Mouse (Mus musculus): ENCODE results near the gene D430041D05Rik. TPM values are rescaled to one million over a fixed set of nuclear protein-coding genes. Genes with fewer than 3 reads are reported as not detected.

The D430041D05Rik gene
- polyA plus RNA-seq, 1 experiment from 2014 or later, result 1.7 TPM

DNA sequence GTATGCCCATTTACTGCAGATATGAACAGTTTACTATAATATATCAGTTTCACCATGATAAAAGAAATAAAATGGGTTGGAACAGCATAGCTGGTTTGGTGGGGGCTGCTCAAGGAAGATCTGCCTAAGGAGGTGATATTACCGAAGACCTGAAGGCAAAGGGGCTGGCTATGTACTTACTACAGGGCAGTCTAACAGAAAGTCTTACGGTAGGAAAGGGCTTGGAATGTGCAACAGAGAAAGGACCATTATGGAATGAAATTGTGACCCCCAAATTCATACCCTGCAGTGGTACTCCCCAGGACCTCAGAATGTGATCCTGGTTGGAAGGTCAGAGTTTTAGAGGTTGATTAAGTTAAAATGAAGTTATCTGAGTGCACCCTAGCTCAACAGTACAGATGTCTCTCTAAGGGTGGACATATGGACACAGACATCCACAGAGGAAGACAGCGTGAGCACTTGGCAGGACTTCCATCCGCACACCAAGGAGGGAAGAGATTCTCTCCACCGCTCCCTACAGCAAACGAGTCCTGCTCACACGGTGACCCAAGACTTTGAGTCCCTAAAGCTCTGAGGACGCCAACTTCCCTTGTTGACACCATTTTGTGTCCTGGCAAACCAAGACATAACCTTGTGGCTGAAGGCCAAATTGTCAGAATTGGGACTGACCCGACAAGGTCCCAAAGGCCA lies 235.2 kb downstream of the D430041D05Rik start:
- no peaks in the 10 kb centered on the region for H3K36me3 ChIP-seq
- DNase-seq (ENCODE audit: low spot score), result no peak
- H3K27me3 ChIP-seq (ENCODE audit: insufficient read depth, poor library complexity, severe bottlenecking), result no peaks in the 10 kb centered on the region
- no peak overlapping the region for H3K4me3 ChIP-seq
- H3K9me3 ChIP-seq, result no peaks in the 10 kb centered on the region
- H3K4me1 ChIP-seq (replicated peaks), result peaks cover 9% of the 10 kb centered on the region
- 90% methylated on average over 9 of the region's 9 CpGs for WGBS
- no peak overlapping the region for H3K27ac ChIP-seq

GRCm38 (mm10) chr2:104173431-104173830 lies 237.4 kb downstream of the D430041D05Rik start:
- 94% methylated on average over 3 of the region's 3 CpGs for WGBS
- Histone ChIP-seq H3K4me1 (replicated peaks) (peaks cover 14% of the 10 kb centered on the region), H3K36me3 (no peaks in the 10 kb centered on the region)

DNA sequence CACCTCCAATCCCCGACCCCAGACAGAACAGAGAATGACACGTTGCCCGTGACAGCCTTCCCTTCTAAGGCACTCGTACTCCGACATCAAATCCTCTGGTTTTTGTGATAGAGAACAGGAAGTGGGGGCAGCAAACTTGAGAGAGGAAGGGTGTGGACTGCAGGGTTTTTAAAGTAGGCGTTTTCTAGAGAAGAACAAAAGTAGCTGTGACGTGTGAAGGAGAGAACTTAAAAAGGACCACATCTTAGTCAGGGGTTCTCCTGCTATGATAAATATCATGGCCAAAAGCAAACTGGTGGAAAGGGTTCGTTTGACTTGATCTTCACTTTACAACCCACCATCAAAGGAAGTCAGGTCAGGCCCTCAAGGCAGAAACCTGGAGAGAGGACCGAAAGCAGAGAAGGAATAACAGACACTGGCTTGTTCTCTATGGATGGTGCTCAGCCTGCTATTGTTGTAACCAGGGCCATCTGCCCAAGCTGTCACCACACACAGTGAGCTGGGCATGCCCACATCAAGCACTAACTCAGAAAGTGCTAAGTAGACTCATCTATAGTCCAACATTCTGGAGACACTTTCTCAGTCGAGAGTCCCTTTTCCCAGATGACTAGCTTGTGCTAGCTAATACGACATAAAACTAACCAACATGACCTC lies 238.0 kb downstream of the D430041D05Rik start:
- Histone ChIP-seq H3K9me3 (no peaks in the 10 kb centered on the region), H3K27ac (no peak overlapping the region), H3K27me3 (ENCODE audit: insufficient read depth, poor library complexity, severe bottlenecking) (no peaks in the 10 kb centered on the region; the same call in 1 of the 2 replicates), H3K4me3 (no peak overlapping the region), H3K4me1 (replicated peaks) (peaks cover 20% of the 10 kb centered on the region), H3K36me3 (no peaks in the 10 kb centered on the region)
- DNase-seq (ENCODE audit: low spot score), result no peak
- WGBS, result 71% methylated on average over 11 of the region's 11 CpGs

More at GRCm38 (mm10) chr2:104173431-104173830, 237.4 kb downstream of the D430041D05Rik start:
- no peak overlapping the region for H3K4me3 ChIP-seq
- H3K27ac ChIP-seq, result no peak overlapping the region
- no peaks in the 10 kb centered on the region for H3K27me3 ChIP-seq (ENCODE audit: insufficient read depth, poor library complexity, severe bottlenecking)
- no peaks in the 10 kb centered on the region for H3K9me3 ChIP-seq
- DNase-seq (ENCODE audit: low spot score), result no peak

GRCm38 (mm10) chr2:104168186-104168896 lies 242.5 kb downstream of the D430041D05Rik start:
- H3K9me3 ChIP-seq, result no peaks in the 10 kb centered on the region
- peaks cover 18% of the 10 kb centered on the region for H3K4me1 ChIP-seq (replicated peaks)
- WGBS, result 61% methylated on average over 17 of the region's 17 CpGs
- no peaks in the 10 kb centered on the region; the same call in 1 of the 2 replicates for H3K27me3 ChIP-seq (ENCODE audit: insufficient read depth, poor library complexity, severe bottlenecking)
- no peaks in the 10 kb centered on the region for H3K36me3 ChIP-seq
- no peak for DNase-seq (ENCODE audit: low spot score)
- peak overlapping the region; percentile 12; the same call in 1 of the 2 replicates for H3K4me3 ChIP-seq
- H3K27ac ChIP-seq, result peak overlapping the region; percentile 64

GRCm38 (mm10) chr2:104167765-104168164 lies 243.0 kb downstream of the D430041D05Rik start:
- H3K27me3 ChIP-seq (ENCODE audit: insufficient read depth, poor library complexity, severe bottlenecking), result no peaks in the 10 kb centered on the region; the same call in 1 of the 2 replicates
- 93% methylated on average over 23 of the region's 23 CpGs for WGBS
- H3K9me3 ChIP-seq, result no peaks in the 10 kb centered on the region
- no peak overlapping the region for H3K4me3 ChIP-seq
- DNase-seq (ENCODE audit: low spot score), result no peak
- H3K4me1 ChIP-seq (replicated peaks), result peaks cover 16% of the 10 kb centered on the region
- H3K36me3 ChIP-seq, result no peaks in the 10 kb centered on the region
- peak overlapping the region; percentile 64 for H3K27ac ChIP-seq

DNA sequence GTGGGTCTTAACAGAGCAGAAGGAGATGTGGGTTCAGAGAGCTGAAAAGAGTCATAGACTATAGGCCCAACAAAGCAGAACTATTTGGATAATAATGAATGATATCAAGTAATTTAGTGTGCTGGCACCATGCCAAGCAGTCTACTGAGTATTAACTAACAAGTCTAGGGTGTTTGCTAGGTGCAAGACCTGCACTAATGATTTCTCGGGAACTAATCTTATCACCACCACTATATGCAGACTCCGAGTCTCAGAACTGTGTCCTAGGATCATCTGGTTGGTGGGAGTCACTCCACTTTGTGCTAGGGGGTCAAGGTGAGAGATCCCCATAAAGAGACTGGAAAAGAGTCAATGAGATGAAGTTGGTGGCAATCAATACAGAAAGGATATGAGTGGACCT lies 245.2 kb downstream of the D430041D05Rik start:
- 90% methylated on average over 2 of the region's 2 CpGs for WGBS
- H3K9me3 ChIP-seq, result no peaks in the 10 kb centered on the region
- no peak overlapping the region for H3K4me3 ChIP-seq

GRCm38 (mm10) chr2:104163978-104164487 lies 246.8 kb downstream of the D430041D05Rik start:
- WGBS, result 91% methylated on average over 4 of the region's 4 CpGs

More for the DNA sequence above, 245.2 kb downstream of the D430041D05Rik start:
- H3K27me3 ChIP-seq (ENCODE audit: insufficient read depth, poor library complexity, severe bottlenecking), result no peaks in the 10 kb centered on the region; the same call in 1 of the 2 replicates
- H3K27ac ChIP-seq, result no peak overlapping the region
- peaks cover 16% of the 10 kb centered on the region for H3K4me1 ChIP-seq (replicated peaks)
- no peaks in the 10 kb centered on the region for H3K36me3 ChIP-seq
- DNase-seq (ENCODE audit: low spot score), result no peak

GRCm38 (mm10) chr2:104163418-104163817 lies 247.4 kb downstream of the D430041D05Rik start:
- Histone ChIP-seq H3K27me3 (ENCODE audit: insufficient read depth, poor library complexity, severe bottlenecking) (no peaks in the 10 kb centered on the region; the same call in 1 of the 2 replicates), H3K36me3 (no peaks in the 10 kb centered on the region), H3K27ac (no peak overlapping the region), H3K4me3 (no peak overlapping the region), H3K9me3 (no peaks in the 10 kb centered on the region), H3K4me1 (replicated peaks) (peaks cover 10% of the 10 kb centered on the region)
- DNase-seq (ENCODE audit: low spot score), result no peak
- WGBS, result 79% methylated on average over 7 of the region's 7 CpGs

More at GRCm38 (mm10) chr2:104163978-104164487, 246.8 kb downstream of the D430041D05Rik start:
- DNase-seq (ENCODE audit: low spot score), result no peak
- Histone ChIP-seq H3K9me3 (no peaks in the 10 kb centered on the region), H3K4me3 (no peak overlapping the region), H3K36me3 (no peaks in the 10 kb centered on the region), H3K27me3 (ENCODE audit: insufficient read depth, poor library complexity, severe bottlenecking) (no peaks in the 10 kb centered on the region; the same call in 1 of the 2 replicates), H3K4me1 (replicated peaks) (peaks cover 16% of the 10 kb centered on the region), H3K27ac (no peak overlapping the region)

DNA sequence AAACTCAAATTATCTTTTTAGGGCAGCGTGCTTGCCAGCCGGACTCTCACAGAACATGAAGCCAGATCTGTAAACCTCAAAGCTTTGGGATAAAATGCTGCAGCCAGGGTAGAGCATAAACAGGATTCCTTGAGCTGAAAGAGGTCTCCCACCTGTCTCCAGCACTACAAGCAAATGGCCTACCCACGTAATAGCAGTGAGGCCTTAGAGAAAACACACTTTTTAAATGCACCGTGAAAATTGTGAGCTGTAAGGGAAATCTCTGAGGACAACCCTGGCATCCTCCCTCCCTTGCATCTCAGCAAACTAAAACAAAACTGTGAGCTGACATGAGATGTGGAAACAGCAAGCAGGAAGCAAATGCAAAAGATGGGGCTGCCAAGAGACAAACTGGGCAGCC lies 253.0 kb downstream of the D430041D05Rik start:
- H3K27ac ChIP-seq, result no peak overlapping the region
- WGBS, result 86% methylated on average over 4 of the region's 4 CpGs
- DNase-seq (ENCODE audit: low spot score), result no peak

GRCm38 (mm10) chr2:104153876-104154275 lies 256.9 kb downstream of the D430041D05Rik start:
- no peaks in the 10 kb centered on the region for H3K4me1 ChIP-seq (replicated peaks)
- WGBS, result 84% methylated on average over 3 of the region's 3 CpGs
- no peak overlapping the region for H3K4me3 ChIP-seq
- DNase-seq (ENCODE audit: low spot score), result no peak
- no peaks in the 10 kb centered on the region for H3K9me3 ChIP-seq
- no peaks in the 10 kb centered on the region for H3K27me3 ChIP-seq (ENCODE audit: insufficient read depth, poor library complexity, severe bottlenecking)
- no peaks in the 10 kb centered on the region for H3K36me3 ChIP-seq
- H3K27ac ChIP-seq, result no peak overlapping the region

More for the DNA sequence above, 253.0 kb downstream of the D430041D05Rik start:
- no peak overlapping the region for H3K4me3 ChIP-seq
- H3K27me3 ChIP-seq (ENCODE audit: insufficient read depth, poor library complexity, severe bottlenecking), result no peaks in the 10 kb centered on the region
- no peaks in the 10 kb centered on the region for H3K9me3 ChIP-seq
- H3K4me1 ChIP-seq (replicated peaks), result no peaks in the 10 kb centered on the region
- no peaks in the 10 kb centered on the region for H3K36me3 ChIP-seq

DNA sequence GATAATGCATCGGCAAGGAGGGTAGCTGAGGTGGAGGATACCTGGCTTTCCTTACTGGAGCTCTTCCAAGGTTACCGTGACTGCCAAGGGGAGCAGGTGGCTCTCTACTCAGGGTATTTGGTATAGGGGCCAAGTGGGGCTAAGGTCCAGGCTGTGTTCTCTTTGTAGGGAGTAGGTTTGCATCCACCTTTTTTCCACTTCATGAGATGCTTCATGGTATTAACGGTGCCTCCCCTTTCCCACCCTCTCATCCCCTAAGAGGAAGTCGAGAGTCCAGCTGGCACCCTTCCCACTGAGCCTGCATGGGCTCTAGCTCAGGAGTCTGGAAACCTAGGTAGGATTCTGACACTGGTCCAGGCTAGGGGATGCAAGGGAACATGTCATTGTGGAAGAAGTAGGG lies 257.5 kb downstream of the D430041D05Rik start:
- Histone ChIP-seq H3K4me1 (replicated peaks) (no peaks in the 10 kb centered on the region), H3K27me3 (ENCODE audit: insufficient read depth, poor library complexity, severe bottlenecking) (0 out of 2 replicates have a peak, but pooled peaks cover 3% of the 10 kb centered on the region), H3K4me3 (no peak overlapping the region), H3K9me3 (no peaks in the 10 kb centered on the region), H3K36me3 (no peaks in the 10 kb centered on the region), H3K27ac (no peak overlapping the region)
- no peak for DNase-seq (ENCODE audit: low spot score)
- 88% methylated on average over 4 of the region's 4 CpGs for WGBS

GRCm38 (mm10) chr2:104150608-104151397 lies 260.0 kb downstream of the D430041D05Rik start:
- Histone ChIP-seq H3K27ac (no peak overlapping the region), H3K4me3 (no peak overlapping the region), H3K9me3 (no peaks in the 10 kb centered on the region), H3K27me3 (ENCODE audit: insufficient read depth, poor library complexity, severe bottlenecking) (0 out of 2 replicates have a peak, but pooled peaks cover 3% of the 10 kb centered on the region), H3K36me3 (no peaks in the 10 kb centered on the region), H3K4me1 (replicated peaks) (no peaks in the 10 kb centered on the region)
- WGBS, result 83% methylated on average over 6 of the region's 6 CpGs
- no peak for DNase-seq (ENCODE audit: low spot score)
